Mouse (Mus musculus): Measurements from ENCODE around the gene Abi3bp. TPM values are rescaled to one million over a fixed set of nuclear protein-coding genes. Genes with fewer than 3 reads are reported as not detected.
A peak's percentile ranks its signal among the peaks of the same experiment; 100 is the strongest.

Abi3bp gene
- polyA plus RNA-seq, 1 experiment from 2014 or later, result 18.6 TPM

DNA sequence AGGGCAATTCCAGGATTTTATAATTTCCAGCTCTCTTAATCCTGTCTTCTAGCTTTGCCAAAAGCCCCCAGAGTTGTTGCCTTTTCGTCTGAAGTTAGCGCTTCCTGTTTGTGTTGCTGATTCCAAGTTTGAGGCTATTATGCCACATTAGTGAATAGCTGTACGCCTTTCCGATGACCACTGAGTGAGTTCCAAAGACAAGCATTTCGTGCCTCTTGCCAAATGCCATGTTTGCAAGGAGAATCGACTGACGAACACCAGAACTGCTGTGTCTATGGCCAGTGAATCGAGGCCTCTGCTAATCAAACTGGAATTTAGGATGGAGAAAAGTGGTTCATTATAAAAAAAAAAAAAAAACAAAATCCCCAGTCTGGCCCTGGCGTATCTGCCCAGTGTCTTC, 40.3 kb downstream of the Abi3bp start:
- ATAC-seq (ENCODE audit: borderline replicate concordance, extremely low read depth, low FRiP score, low TSS enrichment), result no peak
- Histone ChIP-seq H3K4me1 (peaks cover 7% of the 10 kb centered on the region; the same call in 1 of the 2 replicates), H3K4me2 (no peak overlapping the region), H3K4me3 (no peak overlapping the region), H3K36me3 (no peaks in the 10 kb centered on the region), H3K9me3 (no peaks in the 10 kb centered on the region), H3K27ac (0 out of 2 replicates have a peak overlapping the region, but pooled peaks have one; percentile 5), H3K27me3 (no peaks in the 10 kb centered on the region), H3K9ac (no peak overlapping the region)
- WGBS, result 57% methylated on average over 9 of the region's 9 CpGs

DNA sequence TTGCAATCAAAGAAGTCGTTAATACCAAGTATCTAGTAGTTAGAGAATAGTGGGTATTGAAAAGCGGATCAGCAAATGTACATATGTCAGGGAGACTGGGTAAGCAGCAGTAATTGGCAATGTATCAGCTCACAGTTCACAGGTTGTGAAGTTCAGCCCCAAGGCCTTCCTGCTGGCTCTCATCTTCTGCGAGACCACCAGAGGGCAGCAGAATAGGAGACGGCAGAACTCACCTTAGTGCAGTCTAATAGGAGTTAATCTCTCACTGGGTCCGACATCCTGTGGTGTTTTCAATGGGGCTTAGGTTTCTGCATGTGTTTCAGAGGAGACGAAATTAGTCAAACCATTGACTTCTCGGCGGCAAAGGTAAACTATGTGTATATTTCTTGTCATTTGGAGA, 46.7 kb downstream of the Abi3bp start:
- WGBS, result 44% methylated on average over 8 of the region's 8 CpGs
- H3K9me3 ChIP-seq, result no peaks in the 10 kb centered on the region
- no peak for ATAC-seq (ENCODE audit: borderline replicate concordance, extremely low read depth, low FRiP score, low TSS enrichment)

DNA sequence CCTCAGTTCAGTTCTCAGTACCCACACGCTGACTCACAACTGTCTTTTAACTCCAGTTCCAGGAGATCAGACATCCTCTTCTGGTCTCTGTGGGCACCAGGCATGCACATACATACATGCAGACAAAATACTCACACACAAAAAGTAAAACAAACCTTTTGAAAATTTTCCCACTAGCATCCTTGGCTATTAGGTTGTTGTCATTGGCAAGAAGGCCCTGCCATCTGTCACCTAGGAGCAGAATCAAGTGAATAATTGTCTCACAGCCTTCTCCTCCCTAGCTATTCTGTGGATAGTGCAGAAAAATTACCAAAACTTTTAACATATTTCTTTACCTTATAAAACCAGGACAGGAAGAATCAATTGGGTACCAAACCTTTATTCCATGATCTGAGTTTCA, 48.8 kb downstream of the Abi3bp start:
- no peak overlapping the region for H3K27ac ChIP-seq
- no peaks in the 10 kb centered on the region for H3K36me3 ChIP-seq
- no peak overlapping the region for H3K9ac ChIP-seq
- 97% methylated on average over 1 of the region's 1 CpGs for WGBS
- no peak overlapping the region for H3K4me2 ChIP-seq
- ATAC-seq (ENCODE audit: borderline replicate concordance, extremely low read depth, low FRiP score, low TSS enrichment), result no peak
- no peak overlapping the region for H3K4me3 ChIP-seq
- H3K27me3 ChIP-seq, result no peaks in the 10 kb centered on the region
- no peaks in the 10 kb centered on the region for H3K4me1 ChIP-seq
- no peaks in the 10 kb centered on the region for H3K9me3 ChIP-seq

More for the DNA sequence above, 46.7 kb downstream of the Abi3bp start:
- Histone ChIP-seq H3K4me1 (no peaks in the 10 kb centered on the region), H3K4me2 (no peak overlapping the region), H3K27ac (no peak overlapping the region), H3K27me3 (no peaks in the 10 kb centered on the region), H3K9ac (no peak overlapping the region), H3K36me3 (no peaks in the 10 kb centered on the region), H3K4me3 (no peak overlapping the region)

DNA sequence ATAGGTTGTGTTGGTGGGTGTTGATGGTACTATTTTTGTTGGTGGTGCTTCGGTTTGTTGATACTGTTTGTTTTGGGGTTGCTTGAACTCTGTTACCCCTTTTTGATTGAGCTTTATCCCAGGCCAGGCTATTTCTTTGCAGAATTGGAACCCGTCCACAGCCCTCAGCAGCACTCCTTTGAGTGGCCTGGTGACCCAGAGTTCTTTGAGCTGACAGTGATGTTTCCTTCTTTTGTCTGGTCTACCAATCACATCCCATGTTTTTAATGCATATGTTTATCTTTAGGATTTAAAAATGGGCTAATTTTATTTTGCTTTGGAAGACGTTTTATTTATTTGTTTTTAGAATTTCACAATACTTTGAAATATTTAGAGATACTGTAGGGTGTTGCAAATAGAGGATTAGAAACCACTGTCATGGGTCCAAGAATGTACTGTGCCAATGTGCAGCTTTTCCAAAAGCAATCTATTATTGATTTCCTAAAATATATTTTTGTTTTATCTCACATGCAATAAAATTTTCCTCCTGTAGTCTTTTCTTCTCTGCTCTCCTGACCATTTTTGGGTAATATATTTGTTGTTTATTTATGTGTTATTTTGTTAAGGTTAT, 50.5 kb downstream of the Abi3bp start:
- H3K9me3 ChIP-seq, result no peaks in the 10 kb centered on the region
- WGBS, result 33% methylated on average over 3 of the region's 3 CpGs
- ATAC-seq (ENCODE audit: borderline replicate concordance, extremely low read depth, low FRiP score, low TSS enrichment), result peak; percentile 89; the same call in 1 of the 2 replicates

DNA sequence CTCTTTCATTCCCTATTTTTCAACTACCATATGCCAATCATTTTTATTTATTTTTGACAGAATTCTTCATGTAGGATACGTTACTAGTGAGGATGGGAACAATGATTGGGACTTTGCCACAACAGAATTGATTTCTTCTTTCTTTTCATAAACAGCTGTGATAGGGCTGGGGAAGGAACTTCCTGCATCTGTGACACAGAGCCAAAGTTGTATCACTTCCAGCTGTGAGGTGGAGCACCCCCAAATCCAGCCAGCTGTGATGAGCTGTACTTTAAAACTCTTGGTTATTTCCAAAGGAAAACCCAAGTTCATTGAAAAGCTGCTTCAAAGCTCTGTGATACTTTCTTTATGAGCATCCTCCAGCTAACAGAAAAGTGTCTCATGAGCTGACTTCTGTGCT, 101.9 kb downstream of the Abi3bp start:
- Histone ChIP-seq H3K27ac (no peak overlapping the region), H3K9ac (no peak overlapping the region), H3K36me3 (no peaks in the 10 kb centered on the region), H3K9me3 (no peaks in the 10 kb centered on the region), H3K4me2 (no peak overlapping the region), H3K4me3 (no peak overlapping the region), H3K27me3 (no peaks in the 10 kb centered on the region), H3K4me1 (no peaks in the 10 kb centered on the region)
- ATAC-seq (ENCODE audit: borderline replicate concordance, extremely low read depth, low FRiP score, low TSS enrichment), result no peak
- 65% methylated on average over 1 of the region's 1 CpGs for WGBS

More for the DNA sequence above, 50.5 kb downstream of the Abi3bp start:
- Histone ChIP-seq H3K27ac (no peak overlapping the region), H3K36me3 (no peaks in the 10 kb centered on the region), H3K27me3 (no peaks in the 10 kb centered on the region), H3K4me1 (no peaks in the 10 kb centered on the region), H3K9ac (no peak overlapping the region), H3K4me2 (no peak overlapping the region), H3K4me3 (no peak overlapping the region)

DNA sequence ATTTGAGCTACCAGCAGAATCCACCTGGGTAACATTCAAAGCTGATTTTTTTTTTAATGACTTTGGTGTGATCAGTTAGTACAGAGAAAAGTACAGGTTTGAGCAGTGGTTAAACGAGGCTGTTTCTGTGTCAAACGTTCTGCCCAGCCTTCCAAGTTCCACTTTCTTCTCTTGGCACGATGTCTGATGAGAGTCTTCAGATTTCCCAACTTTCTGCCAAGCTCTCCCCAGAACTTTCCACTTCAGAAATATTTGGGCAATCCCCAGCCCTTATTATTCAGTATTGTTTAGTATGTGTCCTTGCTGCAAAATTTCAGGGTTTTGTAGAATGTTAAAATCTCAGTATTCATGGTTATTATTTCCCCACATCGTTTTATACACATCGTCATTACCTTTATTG, 115.9 kb downstream of the Abi3bp start:
- no peak for ATAC-seq (ENCODE audit: borderline replicate concordance, extremely low read depth, low FRiP score, low TSS enrichment)
- Histone ChIP-seq H3K4me1 (no peaks in the 10 kb centered on the region), H3K27me3 (no peaks in the 10 kb centered on the region), H3K9ac (no peak overlapping the region), H3K4me3 (no peak overlapping the region), H3K36me3 (no peaks in the 10 kb centered on the region), H3K27ac (no peak overlapping the region), H3K9me3 (no peaks in the 10 kb centered on the region), H3K4me2 (no peak overlapping the region)
- WGBS, result 82% methylated on average over 5 of the region's 5 CpGs

DNA sequence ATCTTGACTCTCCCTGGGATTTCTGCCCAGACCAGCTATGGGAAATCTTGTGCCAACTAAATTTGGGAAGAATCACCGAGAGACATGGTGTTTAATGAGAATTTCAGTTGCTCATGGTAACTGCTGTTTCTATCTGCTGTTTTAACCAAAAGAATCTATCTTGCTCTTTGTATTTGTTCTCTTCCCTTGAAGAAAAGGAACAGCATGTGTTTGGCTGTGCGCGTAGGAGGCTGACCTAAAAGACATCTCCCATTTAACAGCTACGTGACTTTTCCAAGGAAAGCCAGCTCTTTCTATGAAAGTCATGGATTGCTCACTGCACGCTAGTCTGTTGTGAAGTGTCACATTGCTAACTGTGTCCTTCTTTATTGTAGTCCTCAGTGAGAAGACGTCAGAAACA, 117.2 kb downstream of the Abi3bp start:
- 83% methylated on average over 6 of the region's 6 CpGs for WGBS
- H3K27me3 ChIP-seq, result no peaks in the 10 kb centered on the region
- H3K36me3 ChIP-seq, result no peaks in the 10 kb centered on the region
- no peak overlapping the region for H3K4me3 ChIP-seq
- H3K9ac ChIP-seq, result no peak overlapping the region
- no peak for ATAC-seq (ENCODE audit: borderline replicate concordance, extremely low read depth, low FRiP score, low TSS enrichment)
- H3K27ac ChIP-seq, result no peak overlapping the region
- H3K4me1 ChIP-seq, result no peaks in the 10 kb centered on the region
- H3K4me2 ChIP-seq, result no peak overlapping the region
- H3K9me3 ChIP-seq, result no peaks in the 10 kb centered on the region

DNA sequence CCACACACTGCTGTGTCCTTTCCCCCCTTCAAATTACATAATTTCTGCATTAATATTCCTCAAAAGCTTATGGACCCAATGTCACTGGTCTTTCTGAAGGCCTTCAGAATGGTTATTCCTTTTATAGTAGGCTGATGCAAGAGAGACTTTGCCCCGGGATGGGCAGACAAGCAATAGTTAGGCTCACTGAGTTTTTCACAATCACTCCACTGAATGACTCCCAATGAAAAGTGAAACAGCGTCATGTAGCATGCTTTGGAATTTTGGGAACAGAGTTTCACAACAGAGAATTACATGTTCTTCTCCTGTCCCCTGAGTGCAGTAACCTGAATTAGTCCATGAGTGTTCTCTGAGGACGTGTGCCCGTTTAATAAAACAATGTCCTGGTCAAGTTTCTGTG, 120.7 kb downstream of the Abi3bp start:
- Histone ChIP-seq H3K4me1 (no peaks in the 10 kb centered on the region), H3K36me3 (no peaks in the 10 kb centered on the region), H3K27ac (no peak overlapping the region), H3K4me2 (no peak overlapping the region), H3K9ac (no peak overlapping the region), H3K4me3 (no peak overlapping the region), H3K9me3 (no peaks in the 10 kb centered on the region), H3K27me3 (no peaks in the 10 kb centered on the region)
- no peak for ATAC-seq (ENCODE audit: borderline replicate concordance, extremely low read depth, low FRiP score, low TSS enrichment)
- WGBS, result 88% methylated on average over 4 of the region's 4 CpGs

DNA sequence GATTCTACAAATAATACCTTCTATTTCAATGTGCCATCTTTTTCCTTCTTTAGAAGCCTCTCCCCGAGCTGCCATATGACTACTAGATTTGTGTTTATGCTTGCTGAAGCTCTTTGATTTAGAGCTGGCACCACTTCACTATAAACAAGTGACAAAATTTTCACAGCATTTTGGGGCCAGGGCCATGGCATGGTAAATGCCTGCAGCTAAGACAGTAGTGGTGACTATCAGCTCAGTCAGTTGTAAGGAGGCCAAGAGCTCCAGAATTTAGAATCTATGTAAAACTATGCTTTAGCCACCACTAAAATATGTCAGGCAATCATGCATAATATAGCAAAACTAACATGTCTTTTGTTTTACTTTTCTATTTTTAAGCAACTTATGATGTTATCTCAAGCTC, 124.7 kb downstream of the Abi3bp start:
- no peak for ATAC-seq (ENCODE audit: borderline replicate concordance, extremely low read depth, low FRiP score, low TSS enrichment)
- H3K4me1 ChIP-seq, result no peaks in the 10 kb centered on the region
- no peak overlapping the region for H3K27ac ChIP-seq
- no peaks in the 10 kb centered on the region for H3K36me3 ChIP-seq
- H3K27me3 ChIP-seq, result no peaks in the 10 kb centered on the region
- no peak overlapping the region for H3K4me3 ChIP-seq
- H3K4me2 ChIP-seq, result no peak overlapping the region
- H3K9ac ChIP-seq, result no peak overlapping the region
- no peaks in the 10 kb centered on the region for H3K9me3 ChIP-seq
- WGBS, result 95% methylated on average over 1 of the region's 1 CpGs

DNA sequence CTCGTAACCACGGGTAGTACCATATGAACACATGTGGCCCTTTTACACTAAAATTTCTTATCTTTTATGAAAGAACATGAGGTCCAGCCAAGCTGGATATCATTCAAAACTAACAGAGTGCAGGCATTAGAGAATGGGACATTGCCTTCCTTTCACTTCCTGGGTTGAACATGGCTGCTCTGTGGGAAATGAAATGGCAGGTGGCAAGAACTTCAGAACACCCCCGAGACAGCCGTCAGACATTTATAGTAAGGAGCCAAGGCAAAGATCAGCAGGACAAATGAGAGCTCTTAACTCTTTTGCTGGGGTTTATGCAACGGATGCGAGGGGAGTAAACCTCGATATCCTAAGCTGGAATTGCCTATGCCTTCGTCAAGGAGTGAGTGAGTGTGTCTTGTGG, 132.9 kb downstream of the Abi3bp start:
- Histone ChIP-seq H3K36me3 (0 out of 2 replicates have a peak, but pooled peaks cover 3% of the 10 kb centered on the region), H3K4me1 (peaks cover 4% of the 10 kb centered on the region; the same call in 1 of the 2 replicates), H3K4me2 (no peak overlapping the region), H3K4me3 (no peak overlapping the region), H3K27me3 (no peaks in the 10 kb centered on the region), H3K27ac (no peak overlapping the region), H3K9me3 (no peaks in the 10 kb centered on the region), H3K9ac (no peak overlapping the region)
- ATAC-seq (ENCODE audit: borderline replicate concordance, extremely low read depth, low FRiP score, low TSS enrichment), result no peak
- WGBS, result 67% methylated on average over 8 of the region's 8 CpGs

DNA sequence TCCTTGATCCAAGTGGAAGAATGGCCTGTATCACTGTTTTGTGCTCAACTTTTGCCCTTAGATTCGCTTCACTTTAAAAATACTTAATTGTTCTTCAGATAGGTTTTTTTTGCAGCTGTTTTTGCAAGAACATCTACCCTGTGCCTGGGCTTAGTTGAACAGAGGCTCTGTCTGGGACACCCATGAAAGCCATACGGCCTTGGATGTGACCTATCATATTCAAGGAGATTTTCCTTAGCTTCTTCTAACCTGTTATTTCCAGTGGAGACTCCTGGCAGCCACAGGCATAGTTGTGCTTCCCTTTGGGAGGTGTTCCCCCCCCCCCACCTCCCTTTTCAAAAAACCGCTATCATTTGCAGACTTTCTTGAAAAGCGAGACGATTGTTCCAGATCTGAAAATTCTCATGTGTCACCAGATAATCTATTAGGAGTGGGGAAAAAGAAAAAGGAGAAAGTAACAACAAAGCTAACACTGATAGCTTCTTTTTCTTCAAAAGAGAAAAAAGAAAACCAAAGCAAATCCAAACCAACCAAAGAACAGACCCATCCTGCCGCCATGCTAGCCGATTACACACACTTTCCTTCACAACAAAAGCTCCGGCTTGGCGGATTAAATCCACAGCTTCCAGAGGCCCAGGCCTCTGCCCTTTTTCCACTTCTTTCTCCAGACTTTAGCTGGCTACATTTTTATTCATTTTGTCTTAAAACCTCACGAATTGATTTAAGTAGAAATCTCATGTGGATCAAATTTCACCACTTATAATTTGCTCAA, 133.6 kb downstream of the Abi3bp start:
- Histone ChIP-seq H3K27me3 (no peaks in the 10 kb centered on the region), H3K27ac (no peak overlapping the region), H3K4me1 (peaks cover 4% of the 10 kb centered on the region; the same call in 1 of the 2 replicates), H3K4me2 (no peak overlapping the region), H3K9ac (no peak overlapping the region), H3K9me3 (no peaks in the 10 kb centered on the region), H3K4me3 (no peak overlapping the region), H3K36me3 (0 out of 2 replicates have a peak, but pooled peaks cover 3% of the 10 kb centered on the region)
- ATAC-seq (ENCODE audit: borderline replicate concordance, extremely low read depth, low FRiP score, low TSS enrichment), result no peak
- WGBS, result 63% methylated on average over 10 of the region's 10 CpGs

DNA sequence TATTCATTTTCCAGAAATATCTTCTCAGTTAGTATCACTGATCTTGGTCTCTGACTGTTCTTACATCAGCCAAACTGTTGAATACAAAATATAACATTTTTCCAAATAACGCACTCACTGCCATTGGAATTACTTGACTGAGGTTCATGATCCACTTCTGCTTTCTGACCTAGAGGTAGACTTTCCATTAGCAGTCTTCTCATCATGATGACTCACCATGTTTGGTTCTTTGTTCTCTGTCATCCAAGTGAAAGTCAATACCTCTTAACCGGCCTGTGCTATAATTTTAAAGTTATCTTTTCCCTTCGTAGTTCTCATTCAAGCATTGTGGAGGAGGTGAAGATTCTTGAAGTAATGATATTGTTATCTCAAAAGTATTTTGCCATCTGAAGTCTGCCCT, 160.9 kb downstream of the Abi3bp start:
- Histone ChIP-seq H3K4me1 (no peaks in the 10 kb centered on the region), H3K4me3 (no peak overlapping the region), H3K27ac (no peak overlapping the region), H3K27me3 (no peaks in the 10 kb centered on the region), H3K9me3 (no peaks in the 10 kb centered on the region), H3K9ac (no peak overlapping the region), H3K4me2 (no peak overlapping the region), H3K36me3 (no peaks in the 10 kb centered on the region)
- WGBS, result 86% methylated on average over 3 of the region's 3 CpGs
- ATAC-seq (ENCODE audit: borderline replicate concordance, extremely low read depth, low FRiP score, low TSS enrichment), result no peak
